Mouse (Mus musculus) liver, adult 2 months (tissue): Measurements from ENCODE around the gene Sugt1.

Source experiments
- CTCF ChIP-seq: fragments of 200-500 bp; IDR thresholded peaks from 2 replicates; pipeline ENCODE4 v1.5.1; 2011; ENCODE audit warnings: low read depth, low read length, control low read depth
- POLR2A ChIP-seq: fragments of 200-500 bp; IDR thresholded peaks from 2 replicates; pipeline ENCODE4 v1.6.1; 2011; ENCODE audit warnings: low read length, control low read depth; ENCODE audit not compliant: insufficient read depth; ENCODE audit errors: extremely low read depth

- TF ChIP-seq CTCF (no peak), POLR2A (no peak)
Observed at GRCm38 (mm10) chr14:79677108-79677753, 89.7 kb downstream of the Sugt1 start.
